Mouse (Mus musculus) cerebellum, postnatal 14 days (tissue): ENCODE measurements around the gene Cenpt.
"Not testable (repeated sequence)": the region's sequence is repeated elsewhere in the genome, so short reads cannot be mapped to it uniquely, and the experiment has no call there.

ENCODE experiments used
- DNase-seq, 2 experiments: peaks; one replicate each; pipeline ENCODE4 v3.0.0; 2021; ENCODE audit warnings: mixed read lengths in 2 of 2

Gene Cenpt

GRCm38 (mm10) chr8:105854303-105854702 is 1.2 kb upstream of the Cenpt start:
- peak in 1 of 2 experiments; percentile 29 for DNase-seq

DNA sequence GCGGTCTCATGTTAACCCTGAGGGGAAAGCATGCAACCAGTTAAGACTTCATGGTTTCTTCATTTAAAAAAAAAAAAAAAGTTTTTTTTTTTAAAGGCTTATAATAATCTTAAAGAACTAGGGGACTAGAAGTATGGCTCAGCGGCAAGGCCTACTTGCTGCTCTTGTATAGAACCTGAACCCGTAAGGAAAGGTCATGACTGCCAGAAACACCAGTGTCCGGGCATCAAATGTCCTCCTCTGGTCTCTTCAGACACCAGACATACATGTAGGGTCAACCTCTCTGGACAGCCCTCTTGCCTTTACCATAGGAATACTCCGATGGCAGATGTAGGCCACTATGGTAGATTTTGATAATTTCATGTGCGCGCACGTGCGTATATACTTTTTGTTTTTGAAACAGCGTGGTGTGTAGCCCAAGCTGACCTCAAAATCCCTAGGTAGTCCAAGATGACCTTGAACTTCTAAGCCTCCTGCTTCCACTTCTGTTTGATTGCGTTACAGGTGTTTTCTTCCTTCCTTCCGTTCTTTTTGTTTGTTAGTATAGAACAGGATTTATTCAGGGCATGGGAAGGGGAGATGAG is 840 bp downstream of the Cenpt start:
- peak in 1 of 2 experiments; percentile 30 for DNase-seq

GRCm38 (mm10) chr8:105851651-105852143 is 1.4 kb downstream of the Cenpt start:
- DNase-seq = peak; percentile 92

DNA sequence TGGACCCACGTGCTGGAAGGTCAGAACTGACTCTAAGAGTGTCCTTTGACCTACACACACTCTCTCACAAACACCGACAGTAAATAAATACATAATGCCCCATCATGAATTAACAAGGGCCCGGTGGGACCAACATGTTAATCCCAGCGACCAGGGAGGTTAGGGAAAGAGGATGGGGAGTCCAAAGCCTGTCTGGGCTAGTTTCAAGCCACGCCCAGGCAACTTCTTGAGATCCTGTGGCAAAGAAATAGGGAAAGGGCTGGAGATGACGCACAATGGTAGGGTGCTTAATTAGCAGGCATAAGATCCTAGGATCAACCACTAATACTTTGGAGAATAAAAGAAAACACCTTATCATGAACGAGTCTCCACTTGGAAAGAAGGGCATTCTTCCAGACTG is 2.5 kb downstream of the Cenpt start:
- DNase-seq = no peak

- DNase-seq = no peak
Measured at GRCm38 (mm10) chr8:105850014-105850413, 3.1 kb downstream of the Cenpt start.

- DNase-seq = no peak
Measured at GRCm38 (mm10) chr8:105846678-105847077, 6.4 kb downstream of the Cenpt start.

GRCm38 (mm10) chr8:105839209-105839608 is 13.9 kb downstream of the Cenpt start:
- no peak for DNase-seq

DNA sequence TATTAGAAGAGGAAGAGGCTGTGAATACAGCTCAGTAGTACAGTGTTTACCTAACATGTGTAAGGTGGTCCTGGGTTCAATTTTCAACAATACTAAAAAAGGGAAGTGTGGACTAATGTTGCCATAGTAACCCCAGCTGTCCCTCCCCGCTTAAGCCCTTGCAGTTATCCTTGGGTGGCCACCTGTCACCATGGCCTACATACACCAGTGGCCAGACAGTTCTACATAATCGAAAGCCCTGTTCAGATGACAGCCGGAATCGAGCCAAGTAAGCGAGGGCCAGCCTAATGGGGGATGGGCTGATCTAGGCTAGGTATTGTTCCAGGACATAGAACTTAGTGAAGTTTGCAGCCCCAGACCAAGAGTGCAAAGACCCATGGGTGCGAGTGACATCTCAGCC is 16.1 kb downstream of the Cenpt start:
- peak; percentile 31 to 59 for DNase-seq

GRCm38 (mm10) chr8:105835318-105835717 is 17.8 kb downstream of the Cenpt start:
- peak; percentile 62 to 76 for DNase-seq

DNA sequence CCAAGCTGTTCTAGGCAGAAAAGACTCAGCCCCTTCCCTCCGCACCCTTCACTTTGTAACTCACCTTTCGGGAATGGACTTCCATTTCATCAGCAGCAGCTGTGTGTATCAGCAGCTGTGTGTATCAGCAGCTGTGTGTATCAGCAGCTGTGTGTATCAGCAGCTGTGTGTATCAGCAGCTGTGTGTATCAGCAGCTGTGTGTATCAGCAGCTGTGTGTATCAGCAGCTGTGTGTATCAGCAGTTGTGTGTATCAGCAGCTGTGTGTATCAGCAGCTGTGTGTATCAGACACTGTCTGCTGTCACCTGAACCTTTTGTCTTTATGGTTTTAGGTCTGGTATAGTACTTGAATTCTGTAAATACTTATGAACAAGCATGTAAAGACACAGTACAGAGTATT is 19.3 kb downstream of the Cenpt start:
- not testable (repeated sequence) for DNase-seq

DNA sequence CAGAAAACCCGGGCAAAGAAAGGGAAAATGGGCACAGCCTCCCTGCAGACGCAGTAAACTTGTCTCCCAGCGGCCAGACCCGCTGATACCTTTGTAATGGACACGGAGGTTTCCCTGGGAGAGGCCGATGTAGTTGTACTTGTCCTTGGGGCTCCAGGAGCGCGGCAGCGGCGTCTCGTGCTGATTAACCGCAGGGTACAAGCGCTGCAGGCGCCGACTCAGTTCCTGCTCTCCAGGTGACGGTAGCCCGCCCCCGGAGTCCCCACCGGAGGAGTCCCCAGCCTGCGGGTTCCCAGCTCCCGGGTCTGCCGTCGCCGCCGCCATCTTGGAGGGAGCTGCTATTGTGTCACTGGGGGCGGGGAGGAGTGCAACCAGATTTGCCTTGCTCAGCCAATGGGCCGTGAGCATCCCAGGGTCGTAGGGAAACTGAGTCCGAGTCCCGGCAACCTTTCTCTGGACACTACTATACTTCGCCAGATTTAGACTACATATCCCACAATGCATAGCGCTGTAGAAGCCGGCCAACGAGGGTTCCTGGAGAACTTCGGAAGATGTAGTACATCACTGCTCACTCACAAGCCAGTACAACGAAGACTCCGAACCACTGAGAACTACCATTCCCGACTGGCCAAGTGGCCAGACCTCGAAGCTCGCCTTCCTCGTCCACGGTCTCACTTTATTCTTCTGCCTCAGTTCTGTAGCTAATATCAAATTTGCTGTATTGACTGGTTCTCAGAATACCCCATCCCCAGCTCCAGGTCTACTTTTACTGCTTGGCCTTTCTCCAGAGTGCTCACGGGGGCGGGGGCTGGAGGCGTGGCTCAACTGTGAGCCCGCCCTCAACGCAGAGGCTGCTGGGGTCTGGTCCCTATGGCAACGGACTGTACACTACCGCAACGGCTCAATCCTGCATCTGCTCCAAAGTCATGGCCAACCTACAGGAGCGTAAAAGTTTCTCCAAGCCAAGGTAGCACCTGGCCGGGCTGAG is 25.9 kb downstream of the Cenpt start, which contains the start of the genes Ranbp10 and Tsnaxip1:
TSS of gene Ranbp10 (minus strand) at position 490 of the 988 bp plus-strand sequence.
TSS of gene Tsnaxip1 (plus strand) at position 871 of the 988 bp plus-strand sequence.
- DNase-seq = peak; percentile 96

GRCm38 (mm10) chr8:105826379-105826778 is 26.7 kb downstream of the Cenpt start:
- DNase-seq = no peak

- no peak for DNase-seq
Measured at GRCm38 (mm10) chr8:105825506-105825905, 27.6 kb downstream of the Cenpt start.

GRCm38 (mm10) chr8:105820925-105821324 is 32.2 kb downstream of the Cenpt start:
- no peak for DNase-seq

DNA sequence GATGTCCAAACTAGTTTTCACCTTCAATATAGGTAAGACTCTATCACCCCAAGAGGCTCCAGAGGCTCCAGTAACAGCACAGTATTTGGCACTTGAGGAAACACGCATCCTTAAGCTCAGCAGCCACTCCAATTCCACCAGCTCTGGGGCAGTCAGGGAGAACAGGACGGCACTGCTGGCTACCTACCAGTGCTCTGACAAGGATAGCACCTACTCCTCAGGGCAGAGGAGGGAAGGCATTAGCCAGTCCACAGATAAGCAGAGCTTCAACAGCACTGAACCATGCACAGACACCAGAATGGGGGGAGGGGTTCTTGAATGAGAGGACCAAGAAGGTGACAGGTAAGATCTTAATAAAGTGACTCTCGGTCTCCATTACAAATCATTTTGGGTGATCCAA is 33.4 kb downstream of the Cenpt start:
- no peak for DNase-seq

DNA sequence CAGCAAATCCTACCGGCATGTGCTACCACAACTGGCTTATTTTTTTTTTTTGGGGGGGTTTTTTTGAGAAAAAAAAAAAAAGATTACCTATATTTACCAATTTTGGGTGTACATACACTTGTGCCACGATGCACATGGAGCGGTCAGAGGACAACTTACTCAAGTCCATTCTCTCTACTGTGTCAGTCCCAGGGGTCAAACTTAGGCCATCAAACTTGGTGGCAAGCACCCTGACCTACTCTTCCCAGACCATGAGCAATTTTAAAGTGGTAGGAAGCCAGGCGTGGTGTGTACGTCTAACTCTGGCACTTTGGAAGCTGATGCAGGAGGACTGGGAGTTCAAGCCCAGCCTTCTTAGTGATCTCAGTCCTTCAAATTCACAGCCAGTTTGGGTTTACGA is 39.8 kb downstream of the Cenpt start:
- DNase-seq = no peak

GRCm38 (mm10) chr8:105812511-105812910 is 40.6 kb downstream of the Cenpt start:
- no peak for DNase-seq

GRCm38 (mm10) chr8:105811543-105811942 is 41.5 kb downstream of the Cenpt start:
- no peak for DNase-seq

DNA sequence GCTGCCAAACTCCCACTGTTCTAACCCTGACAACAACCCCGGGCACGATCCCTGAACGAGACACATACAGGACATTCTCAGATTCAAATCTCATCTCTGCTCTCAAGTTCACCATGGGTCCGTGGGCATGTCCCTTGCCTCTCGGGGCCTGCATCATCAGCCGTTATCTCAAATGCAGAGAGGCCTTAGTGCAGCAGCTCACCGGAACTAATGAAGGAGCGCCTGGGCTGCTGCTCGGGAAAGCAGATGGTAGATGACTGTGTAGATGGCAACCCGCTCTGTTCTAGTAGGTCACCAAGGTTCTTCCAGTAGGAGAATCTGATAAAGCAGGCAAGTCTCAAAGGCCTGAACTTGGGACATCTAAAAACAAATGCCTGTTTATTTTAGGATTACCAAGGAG is 42.0 kb downstream of the Cenpt start:
- peak; percentile 26 to 42 for DNase-seq

GRCm38 (mm10) chr8:105810245-105810786 is 42.8 kb downstream of the Cenpt start:
- no peak for DNase-seq

GRCm38 (mm10) chr8:105808480-105808879 is 44.6 kb downstream of the Cenpt start:
- DNase-seq = no peak

DNA sequence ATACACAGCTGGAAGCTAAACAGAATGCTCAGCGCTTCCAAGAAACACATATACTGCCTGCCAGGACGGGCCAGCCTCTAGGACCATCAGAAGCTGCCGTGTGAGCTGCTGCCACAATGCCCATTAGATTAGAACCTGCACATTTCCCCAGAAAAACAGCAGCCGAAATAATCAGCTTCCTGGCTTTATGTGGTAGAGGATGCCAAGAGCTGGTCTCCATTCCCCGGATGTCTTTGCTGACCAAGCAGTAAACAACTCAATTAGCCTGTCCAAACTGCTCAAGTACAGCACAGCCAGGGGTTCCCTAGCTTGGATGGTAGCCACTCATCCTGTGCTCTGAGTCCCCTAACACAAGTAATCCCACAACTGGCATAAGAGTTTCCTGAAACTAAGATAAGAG is 45.3 kb downstream of the Cenpt start:
- DNase-seq = no peak

DNA sequence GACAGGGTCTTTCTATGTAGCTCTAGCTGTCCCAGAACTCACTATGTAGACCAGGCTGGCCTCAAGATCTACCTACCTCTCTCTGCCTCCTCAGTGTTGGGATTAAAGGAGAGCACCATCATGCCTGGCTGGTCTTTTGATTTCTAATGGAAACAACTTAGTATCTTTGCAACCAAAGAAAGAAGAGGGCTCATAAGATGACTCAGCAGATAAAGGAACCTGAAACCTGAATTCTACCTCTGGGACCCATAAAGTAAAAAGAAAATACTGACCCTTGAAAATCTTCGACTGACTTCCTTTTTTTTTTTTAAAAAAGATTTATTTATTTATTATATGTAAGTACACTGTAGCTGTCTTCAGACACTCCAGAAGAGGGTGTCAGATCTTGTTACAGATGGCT is 47.1 kb downstream of the Cenpt start:
- DNase-seq = no peak
